Mouse (Mus musculus) thymus, adult 2 months (tissue): ENCODE results near the gene Eif4a3.

Experiments used
- CTCF ChIP-seq: fragments of 200-500 bp; IDR thresholded peaks from 2 replicates; pipeline ENCODE4 v1.5.1; 2012; ENCODE audit warnings: mild to moderate bottlenecking, control low read depth, low read length, moderate library complexity, borderline replicate concordance; ENCODE audit not compliant: control insufficient read depth, poor library complexity, insufficient read depth; ENCODE audit errors: extremely low read depth
- POLR2A ChIP-seq: fragments of 200-500 bp; IDR thresholded peaks from 2 replicates; pipeline ENCODE4 v1.6.1; 2012; ENCODE audit warnings: mild to moderate bottlenecking, low read length, control low read depth, moderate library complexity; ENCODE audit not compliant: control insufficient read depth, poor library complexity, insufficient read depth; ENCODE audit errors: extremely low read depth

DNA sequence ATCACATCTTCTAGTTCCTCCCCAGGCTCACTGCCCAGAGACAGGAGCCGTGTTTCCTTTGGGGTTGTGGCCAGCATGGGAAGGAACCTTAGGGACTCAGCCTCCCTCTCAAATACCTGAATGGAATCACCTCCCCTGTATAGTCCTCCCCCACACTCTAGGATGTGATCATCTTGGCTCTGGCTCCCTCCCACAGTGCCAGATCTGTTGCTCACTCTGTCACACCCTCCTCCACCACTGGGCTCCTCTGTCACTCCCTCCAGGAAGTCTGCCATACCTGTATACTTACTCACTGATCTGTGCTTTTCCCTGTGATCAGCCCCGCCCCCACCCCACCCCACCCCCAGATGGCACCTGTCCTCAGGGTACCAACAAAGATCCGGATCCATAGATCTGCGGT lies 30.7 kb upstream of the Eif4a3 start:
- TF ChIP-seq CTCF (no peak), POLR2A (no peak)
